32 mouse cellular contexts compared by ENCODE assay signal in the genomic region with DNA sequence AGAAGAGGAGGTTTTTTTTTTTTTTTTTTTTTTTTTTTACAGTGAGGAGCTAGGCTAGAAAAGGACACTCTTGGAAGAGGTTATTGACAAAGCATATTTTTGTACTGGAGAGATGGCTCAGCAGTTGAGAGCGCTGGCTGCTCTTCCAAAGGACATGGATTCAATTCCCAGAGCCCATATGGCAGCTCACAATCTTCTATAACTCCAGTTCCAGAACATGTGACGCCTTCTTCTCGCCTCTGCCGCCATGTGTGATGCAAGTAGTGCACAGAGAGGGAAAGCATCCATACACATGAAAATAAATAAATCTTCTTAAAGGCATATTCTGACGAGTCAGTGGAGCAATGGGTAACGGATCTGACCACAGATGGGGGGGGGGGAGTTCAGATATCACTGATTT. TPM values are rescaled to one million over a fixed set of nuclear protein-coding genes. Genes with fewer than 3 reads are reported as not detected.
DNase-seq lines count a peak whose midpoint lies in the region; ATAC-seq lines count a peak whose summit lies in the region.
"Had no signal": no experiment of that assay in that cellular context is flagged by ENCODE, and none has a peak within 500 bp of the region (broad histone marks: within the 10 kb centered on the region; RNA-seq: fewer than 3 reads in every experiment).

No protein-coding gene starts in this region.

- H3K4me2 ChIP-seq in forebrain, embryonic 15.5 days (replicated peaks): no peak overlapping the region
- H3K4me2 ChIP-seq in forebrain, embryonic 16.5 days (ENCODE audit: low read length): no peak overlapping the region
- H3K4me2 ChIP-seq: heart, embryonic 15.5 days; hindbrain, embryonic 12.5 days; limb, embryonic 15.5 days; liver, embryonic 13.5 days; midbrain, embryonic 12.5 days; neural tube, embryonic 13.5 days had no signal

- WGBS in forebrain, embryonic 15.5 days: 72% methylated on average over 6 of the region's 6 CpGs
- 92% methylated on average over 6 of the region's 6 CpGs for WGBS in forebrain, embryonic 10.5 days
- 73% methylated on average over 6 of the region's 6 CpGs for WGBS in forebrain, embryonic 16.5 days

- ATAC-seq in forebrain, embryonic 15.5 days (replicated peaks): peak; percentile 82; the same call in 1 of the 2 replicates
- ATAC-seq in forebrain, embryonic 16.5 days: peak; percentile 87
- ATAC-seq: hindbrain, postnatal 0 days; lung, postnatal 0 days had no signal

- H3K4me3 ChIP-seq in forebrain, embryonic 15.5 days: no peak overlapping the region
- H3K4me3 ChIP-seq in forebrain, embryonic 10.5 days: no peak overlapping the region
- no peak overlapping the region for H3K4me3 ChIP-seq in forebrain, embryonic 16.5 days (replicated peaks; ENCODE audit: low read length)
- H3K4me3 ChIP-seq: heart, embryonic 10.5 days; heart, embryonic 15.5 days; hindbrain, embryonic 12.5 days; layer of hippocampus, adult 2 months; limb, embryonic 10.5 days; limb, embryonic 15.5 days; liver, embryonic 13.5 days; megakaryocyte, embryonic 14.5 days; midbrain, embryonic 12.5 days; neural tube, embryonic 13.5 days had no signal

- no peaks in the 10 kb centered on the region for H3K36me3 ChIP-seq in forebrain, embryonic 15.5 days
- H3K36me3 ChIP-seq in forebrain, embryonic 10.5 days (replicated peaks): no peaks in the 10 kb centered on the region
- H3K36me3 ChIP-seq in forebrain, embryonic 16.5 days (ENCODE audit: control insufficient read depth, insufficient read depth): no peaks in the 10 kb centered on the region
- H3K36me3 ChIP-seq: heart, embryonic 10.5 days; heart, embryonic 15.5 days; hindbrain, embryonic 12.5 days; limb, embryonic 10.5 days; limb, embryonic 15.5 days; liver, embryonic 13.5 days; midbrain, embryonic 12.5 days; neural tube, embryonic 13.5 days had no signal

- no peak overlapping the region for H3K9ac ChIP-seq in forebrain, embryonic 15.5 days (replicated peaks)
- H3K9ac ChIP-seq in forebrain, embryonic 16.5 days (replicated peaks; ENCODE audit: low read depth, low read length): no peak overlapping the region
- H3K9ac ChIP-seq: heart, embryonic 15.5 days; hindbrain, embryonic 12.5 days; limb, embryonic 15.5 days; liver, embryonic 13.5 days; midbrain, embryonic 12.5 days; neural tube, embryonic 13.5 days had no signal

- peaks cover 11% of the 10 kb centered on the region; the same call in 1 of the 2 replicates for H3K4me1 ChIP-seq in forebrain, embryonic 15.5 days
- H3K4me1 ChIP-seq in forebrain, embryonic 10.5 days: no peaks in the 10 kb centered on the region
- no peaks in the 10 kb centered on the region for H3K4me1 ChIP-seq in forebrain, embryonic 16.5 days (replicated peaks; ENCODE audit: control insufficient read depth, insufficient read depth, low read length)
- H3K4me1 ChIP-seq: heart, embryonic 15.5 days; hindbrain, embryonic 12.5 days; limb, embryonic 10.5 days; limb, embryonic 15.5 days; liver, embryonic 13.5 days; midbrain, embryonic 12.5 days; neural tube, embryonic 13.5 days had no signal

- no peaks in the 10 kb centered on the region for H3K9me3 ChIP-seq in forebrain, embryonic 15.5 days
- no peaks in the 10 kb centered on the region for H3K9me3 ChIP-seq in forebrain, embryonic 10.5 days
- no peaks in the 10 kb centered on the region for H3K9me3 ChIP-seq in forebrain, embryonic 16.5 days (ENCODE audit: control insufficient read depth, low read length)
- H3K9me3 ChIP-seq: heart, embryonic 10.5 days; heart, embryonic 15.5 days; hindbrain, embryonic 12.5 days; limb, embryonic 10.5 days; limb, embryonic 15.5 days; liver, embryonic 13.5 days; midbrain, embryonic 12.5 days; neural tube, embryonic 13.5 days had no signal

- no peak overlapping the region for H3K27ac ChIP-seq in forebrain, embryonic 15.5 days (replicated peaks)
- no peak overlapping the region for H3K27ac ChIP-seq in forebrain, embryonic 10.5 days
- H3K27ac ChIP-seq in forebrain, embryonic 16.5 days (ENCODE audit: low read length): no peak overlapping the region
- H3K27ac ChIP-seq: heart, embryonic 10.5 days; heart, embryonic 15.5 days; hindbrain, embryonic 12.5 days; hindbrain, postnatal 0 days; layer of hippocampus, adult 2 months; limb, embryonic 10.5 days; limb, embryonic 15.5 days; liver, embryonic 13.5 days; midbrain, embryonic 12.5 days; neural tube, embryonic 13.5 days had no signal

- no peaks in the 10 kb centered on the region for H3K27me3 ChIP-seq in forebrain, embryonic 15.5 days
- H3K27me3 ChIP-seq in forebrain, embryonic 10.5 days (ENCODE audit: poor library complexity, severe bottlenecking): no peaks in the 10 kb centered on the region
- no peaks in the 10 kb centered on the region for H3K27me3 ChIP-seq in forebrain, embryonic 16.5 days (replicated peaks; ENCODE audit: control insufficient read depth, insufficient read depth, low read length)
- H3K27me3 ChIP-seq: heart, embryonic 15.5 days; hindbrain, embryonic 12.5 days; limb, embryonic 15.5 days; liver, embryonic 13.5 days; midbrain, embryonic 12.5 days; neural tube, embryonic 13.5 days had no signal

- no peak for DNase-seq in forebrain, embryonic 10.5 days (ENCODE audit: extremely low spot score, low spot score)
- peak; percentile 29 for DNase-seq in right cerebral cortex, adult 18-20 months
- DNase-seq in right cerebral cortex, postnatal 14 days: no peak
- DNase-seq in Muller cell, postnatal 12 days (ENCODE audit: inconsistent ontology term): no peak
- DNase-seq in adrenal gland, postnatal 14 days: no peak
- DNase-seq: adrenal gland, postnatal 36 days; cerebellum, adult 11 months; cerebellum, adult 9-10 months; cerebellum, postnatal 36 days; gastrocnemius, postnatal 25 days; heart, adult 11 months; kidney, adult 11 months; kidney, postnatal 25 days; liver, embryonic 13.5 days; lung, adult 18-20 months; lung, postnatal 4 days; spleen, adult 18-20 months; thymus, adult 18-20 months; thymus, postnatal 36 days had no signal

RNA-seq across cellular contexts. Expression of gene Cpsf2, which starts 46.1 kb away (rescaled TPM):
- 32.9 and 33.7 TPM in 2 replicates for polyA plus RNA-seq in forebrain, embryonic 15.5 days (2015; fragmentation: Nextera tagmentation; extraction: Ambion mirVana)
- polyA plus RNA-seq in forebrain, embryonic 10.5 days (2016; fragmentation: Nextera tagmentation; extraction: Ambion mirVana): 43.6 and 44.8 TPM in 2 replicates
- 32.4 and 38.0 TPM in 2 replicates for polyA plus RNA-seq in forebrain, embryonic 16.5 days (2015; fragmentation: Nextera tagmentation; extraction: Ambion mirVana)
- total RNA-seq in adrenal gland, postnatal 14 days (2021): 30.5 and 31.8 TPM in 2 replicates
